Mouse (Mus musculus) adrenal gland, postnatal 25 days (tissue): Measurements from ENCODE around the gene Pptc7. TPM values are rescaled to one million over a fixed set of nuclear protein-coding genes. Genes with fewer than 3 reads are reported as not detected.
"Not testable (repeated sequence)": the region's sequence is repeated elsewhere in the genome, so short reads cannot be mapped to it uniquely, and the experiment has no call there.

Experiments used
- DNase-seq: peaks from one replicate; pipeline ENCODE4 v3.0.0; 2021; ENCODE audit warnings: mixed read lengths
- total RNA-seq: library from RNA; stranded (reverse); gene quantifications from 2 replicates; pipeline ENCODE4 v1.2.3, GENCODE M21; 2021

Gene Pptc7
- total RNA-seq, 1 experiment from 2014 or later = 52.6 TPM

GRCm38 (mm10) chr5:122302810-122303745 is 18.9 kb downstream of the Pptc7 start:
- no peak for DNase-seq

- DNase-seq = no peak
Observed at GRCm38 (mm10) chr5:122303937-122304336, 19.8 kb downstream of the Pptc7 start.

GRCm38 (mm10) chr5:122304541-122304940 is 20.4 kb downstream of the Pptc7 start:
- DNase-seq = no peak

- peak; percentile 64 for DNase-seq
Observed at GRCm38 (mm10) chr5:122305472-122305871, 21.3 kb downstream of the Pptc7 start.

- no peak for DNase-seq
Observed at GRCm38 (mm10) chr5:122306536-122306935, 22.4 kb downstream of the Pptc7 start.

- no peak for DNase-seq
Observed at GRCm38 (mm10) chr5:122310699-122311098, 26.5 kb downstream of the Pptc7 start.

- DNase-seq = no peak
Observed at GRCm38 (mm10) chr5:122311692-122312091, 27.5 kb downstream of the Pptc7 start.

GRCm38 (mm10) chr5:122312346-122312745 is 28.2 kb downstream of the Pptc7 start:
- no peak for DNase-seq

- DNase-seq = no peak
Observed at GRCm38 (mm10) chr5:122312942-122313684, 28.9 kb downstream of the Pptc7 start.

GRCm38 (mm10) chr5:122314966-122315667 is 31.0 kb downstream of the Pptc7 start:
- DNase-seq = peak; percentile 88

GRCm38 (mm10) chr5:122317329-122318045 is 33.3 kb downstream of the Pptc7 start:
- DNase-seq = peak; percentile 42

GRCm38 (mm10) chr5:122318100-122318499 is 33.9 kb downstream of the Pptc7 start:
- DNase-seq = no peak

GRCm38 (mm10) chr5:122318976-122319375 is 34.8 kb downstream of the Pptc7 start:
- not testable (repeated sequence) for DNase-seq

GRCm38 (mm10) chr5:122319474-122320204 is 35.5 kb downstream of the Pptc7 start:
- no peak for DNase-seq

- no peak for DNase-seq
Observed at GRCm38 (mm10) chr5:122320205-122320781, 36.1 kb downstream of the Pptc7 start.

GRCm38 (mm10) chr5:122323523-122323922 is 39.4 kb downstream of the Pptc7 start:
- DNase-seq = no peak

GRCm38 (mm10) chr5:122324608-122325431 is 40.7 kb downstream of the Pptc7 start:
- DNase-seq = peak; percentile 51

- DNase-seq = no peak
Observed at GRCm38 (mm10) chr5:122325477-122325876, 41.3 kb downstream of the Pptc7 start.

GRCm38 (mm10) chr5:122327283-122327682 is 43.1 kb downstream of the Pptc7 start:
- no peak for DNase-seq

GRCm38 (mm10) chr5:122330269-122330668 is 46.1 kb downstream of the Pptc7 start:
- no peak for DNase-seq
